Mouse (Mus musculus): ENCODE measurements around the gene Dennd1b. TPM values are rescaled to one million over a fixed set of nuclear protein-coding genes. Genes with fewer than 3 reads are reported as not detected.

The Dennd1b gene
- polyA plus RNA-seq, 1 experiment from 2014 or later: 5.1 TPM

- Histone ChIP-seq H3K4me3 (no peak overlapping the region), H3K9me3 (replicated peaks) (no peaks in the 10 kb centered on the region), H3K27ac (no peak overlapping the region), H3K36me3 (no peaks in the 10 kb centered on the region), H3K4me2 (no peak overlapping the region), H3K4me1 (no peaks in the 10 kb centered on the region), H3K9ac (no peak overlapping the region), H3K27me3 (replicated peaks) (no peaks in the 10 kb centered on the region)
- ATAC-seq: no peak
- 36% methylated on average over 5 of the region's 5 CpGs for WGBS (ENCODE audit: insufficient replicate concordance)
Observed at GRCm38 (mm10) chr1:139162814-139163213, 199.6 kb downstream of the Dennd1b start.

DNA sequence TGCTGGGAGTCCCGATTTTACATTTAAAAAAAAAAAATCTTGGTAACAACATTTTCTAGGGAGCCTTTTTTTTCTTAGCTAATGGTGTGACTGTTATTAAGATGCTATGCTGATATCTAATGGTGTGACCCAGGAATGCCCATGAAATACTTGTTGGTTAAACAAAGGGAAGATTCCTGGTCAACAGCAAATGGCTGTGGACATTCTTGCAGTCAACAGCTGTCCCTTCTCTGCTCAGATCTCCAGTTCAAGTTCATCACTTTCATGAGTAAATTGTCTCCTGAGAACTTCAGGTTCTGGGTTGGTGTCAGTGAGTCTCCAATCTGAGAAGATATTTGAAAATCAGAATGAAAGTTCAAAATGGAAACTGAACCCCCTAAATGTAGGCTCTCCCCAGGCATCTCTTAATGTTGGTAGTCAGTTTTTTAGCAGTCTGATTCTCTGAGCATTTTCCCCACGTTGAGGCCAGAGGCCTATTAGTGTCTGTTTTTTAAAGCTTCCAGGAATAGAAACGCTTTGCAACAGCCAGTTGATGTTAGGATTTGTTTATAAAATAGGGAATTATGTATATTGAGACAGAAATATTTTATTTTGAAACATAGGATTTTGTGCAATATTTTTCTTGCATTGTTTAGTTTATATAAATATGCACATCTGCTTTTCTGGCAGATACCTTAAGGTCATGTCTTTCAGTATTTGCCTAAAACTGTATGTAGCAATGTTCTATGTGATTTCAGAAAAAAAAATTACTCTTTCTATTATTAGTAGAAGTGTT lies 211.0 kb downstream of the Dennd1b start:
- Histone ChIP-seq H3K4me2 (no peak overlapping the region), H3K9me3 (replicated peaks) (no peaks in the 10 kb centered on the region), H3K4me3 (no peak overlapping the region), H3K27ac (no peak overlapping the region), H3K9ac (no peak overlapping the region), H3K4me1 (no peaks in the 10 kb centered on the region), H3K27me3 (replicated peaks) (no peaks in the 10 kb centered on the region), H3K36me3 (peaks cover 10% of the 10 kb centered on the region)
- no peak for ATAC-seq
- WGBS (ENCODE audit: insufficient replicate concordance): 63% methylated on average over 3 of the region's 3 CpGs

- Histone ChIP-seq H3K27ac (no peak overlapping the region), H3K4me2 (no peak overlapping the region), H3K9ac (no peak overlapping the region), H3K36me3 (no peaks in the 10 kb centered on the region), H3K27me3 (replicated peaks) (no peaks in the 10 kb centered on the region), H3K9me3 (replicated peaks) (no peaks in the 10 kb centered on the region), H3K4me3 (no peak overlapping the region), H3K4me1 (no peaks in the 10 kb centered on the region)
- no peak for ATAC-seq
- 63% methylated on average over 1 of the region's 1 CpGs for WGBS (ENCODE audit: insufficient replicate concordance)
Observed at GRCm38 (mm10) chr1:139179707-139180106, 216.5 kb downstream of the Dennd1b start.

DNA sequence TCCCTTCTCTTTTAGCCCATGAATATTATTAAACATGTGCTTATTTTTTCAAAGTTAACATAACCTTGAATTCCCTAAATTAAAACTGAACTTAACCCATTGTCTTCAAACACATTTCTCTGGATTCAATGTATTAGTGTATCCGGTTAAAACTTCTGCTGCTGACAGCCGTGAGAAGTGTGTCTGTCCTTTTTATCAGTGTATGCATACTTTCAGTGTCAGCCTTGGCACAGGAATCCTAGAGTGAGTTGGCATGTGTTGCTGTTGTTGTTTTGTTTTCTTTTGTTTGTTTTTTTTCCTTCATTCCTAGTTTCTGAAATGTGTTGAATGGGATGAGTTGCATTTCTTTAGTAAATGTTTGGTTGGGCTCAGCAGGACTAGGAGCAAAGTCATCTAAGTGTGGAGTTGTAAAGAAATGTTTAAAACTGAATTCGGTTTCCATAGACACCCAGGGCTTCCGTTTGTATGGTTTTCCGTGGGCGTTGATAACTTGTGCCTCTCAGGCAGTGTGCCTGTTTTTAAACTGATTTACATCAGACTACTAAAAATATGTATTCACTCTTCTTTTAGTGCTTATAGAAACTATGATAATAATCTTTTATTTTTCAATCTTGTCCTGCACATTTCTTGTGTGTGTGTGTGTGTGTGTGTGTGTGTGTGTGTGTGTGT lies 217.4 kb downstream of the Dennd1b start:
- 58% methylated on average over 6 of the region's 6 CpGs for WGBS (ENCODE audit: insufficient replicate concordance)
- ATAC-seq: no peak
- no peaks in the 10 kb centered on the region for H3K27me3 ChIP-seq (replicated peaks)
- no peaks in the 10 kb centered on the region for H3K9me3 ChIP-seq (replicated peaks)
- no peak overlapping the region for H3K4me3 ChIP-seq
- H3K9ac ChIP-seq: no peak overlapping the region
- H3K4me1 ChIP-seq: no peaks in the 10 kb centered on the region
- no peak overlapping the region for H3K4me2 ChIP-seq
- H3K27ac ChIP-seq: no peak overlapping the region
- no peaks in the 10 kb centered on the region for H3K36me3 ChIP-seq

GRCm38 (mm10) chr1:139192635-139193034 lies 229.4 kb downstream of the Dennd1b start:
- no peak overlapping the region for H3K4me2 ChIP-seq
- H3K9ac ChIP-seq: no peak overlapping the region
- H3K36me3 ChIP-seq: no peaks in the 10 kb centered on the region
- H3K4me3 ChIP-seq: no peak overlapping the region
- WGBS (ENCODE audit: insufficient replicate concordance): 53% methylated on average over 3 of the region's 3 CpGs
- H3K4me1 ChIP-seq: no peaks in the 10 kb centered on the region
- H3K27me3 ChIP-seq (replicated peaks): no peaks in the 10 kb centered on the region
- no peaks in the 10 kb centered on the region for H3K9me3 ChIP-seq (replicated peaks)
- H3K27ac ChIP-seq: no peak overlapping the region
- ATAC-seq: no peak

GRCm38 (mm10) chr1:139194011-139194410 lies 230.8 kb downstream of the Dennd1b start:
- 58% methylated on average over 2 of the region's 2 CpGs for WGBS (ENCODE audit: insufficient replicate concordance)
- no peaks in the 10 kb centered on the region for H3K36me3 ChIP-seq
- H3K9ac ChIP-seq: no peak overlapping the region
- H3K27me3 ChIP-seq (replicated peaks): no peaks in the 10 kb centered on the region
- H3K4me3 ChIP-seq: no peak overlapping the region
- H3K9me3 ChIP-seq (replicated peaks): no peaks in the 10 kb centered on the region
- ATAC-seq: no peak
- no peak overlapping the region for H3K4me2 ChIP-seq
- H3K4me1 ChIP-seq: no peaks in the 10 kb centered on the region
- H3K27ac ChIP-seq: no peak overlapping the region

- Histone ChIP-seq H3K36me3 (no peaks in the 10 kb centered on the region), H3K27ac (no peak overlapping the region), H3K9me3 (replicated peaks) (no peaks in the 10 kb centered on the region), H3K27me3 (replicated peaks) (no peaks in the 10 kb centered on the region), H3K4me1 (no peaks in the 10 kb centered on the region), H3K4me2 (no peak overlapping the region), H3K4me3 (no peak overlapping the region), H3K9ac (no peak overlapping the region)
- no peak for ATAC-seq
- 33% methylated on average over 5 of the region's 5 CpGs for WGBS (ENCODE audit: insufficient replicate concordance)
Observed at GRCm38 (mm10) chr1:139194428-139195028, 231.3 kb downstream of the Dennd1b start.

DNA sequence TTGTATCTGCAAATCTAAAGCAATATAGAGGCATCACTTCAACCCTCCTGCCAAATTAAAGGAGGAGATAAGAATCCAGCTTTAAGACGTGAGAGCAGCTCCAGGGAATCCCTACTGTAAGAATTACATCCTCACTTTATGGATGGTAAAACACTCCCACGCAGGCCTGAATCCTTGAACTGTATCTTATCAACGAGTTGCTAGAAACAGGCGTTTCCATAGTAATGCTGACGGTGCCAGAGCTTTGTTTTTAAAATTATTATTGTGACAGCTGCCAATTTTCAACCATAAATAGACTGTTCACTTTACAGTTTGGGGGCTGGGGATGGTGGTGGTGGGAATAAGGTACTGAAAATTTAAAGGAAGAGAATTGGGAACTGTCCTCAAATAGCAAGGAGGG lies 239.8 kb downstream of the Dennd1b start:
- H3K27me3 ChIP-seq (replicated peaks): no peaks in the 10 kb centered on the region
- no peaks in the 10 kb centered on the region for H3K9me3 ChIP-seq (replicated peaks)
- no peaks in the 10 kb centered on the region for H3K4me1 ChIP-seq
- ATAC-seq: no peak
- H3K4me3 ChIP-seq: no peak overlapping the region
- no peak overlapping the region for H3K9ac ChIP-seq
- H3K27ac ChIP-seq: no peak overlapping the region
- H3K4me2 ChIP-seq: no peak overlapping the region
- 53% methylated on average over 5 of the region's 5 CpGs for WGBS (ENCODE audit: insufficient replicate concordance)
- no peaks in the 10 kb centered on the region for H3K36me3 ChIP-seq

- no peak overlapping the region for H3K4me2 ChIP-seq
- no peaks in the 10 kb centered on the region for H3K27me3 ChIP-seq (replicated peaks)
- no peaks in the 10 kb centered on the region for H3K9me3 ChIP-seq (replicated peaks)
- no peaks in the 10 kb centered on the region for H3K36me3 ChIP-seq
- no peak for ATAC-seq
- no peak overlapping the region for H3K9ac ChIP-seq
- WGBS (ENCODE audit: insufficient replicate concordance): 64% methylated on average over 4 of the region's 4 CpGs
- no peaks in the 10 kb centered on the region for H3K4me1 ChIP-seq
- no peak overlapping the region for H3K27ac ChIP-seq
- H3K4me3 ChIP-seq: no peak overlapping the region
Observed at GRCm38 (mm10) chr1:139206259-139206658, 243.0 kb downstream of the Dennd1b start.

DNA sequence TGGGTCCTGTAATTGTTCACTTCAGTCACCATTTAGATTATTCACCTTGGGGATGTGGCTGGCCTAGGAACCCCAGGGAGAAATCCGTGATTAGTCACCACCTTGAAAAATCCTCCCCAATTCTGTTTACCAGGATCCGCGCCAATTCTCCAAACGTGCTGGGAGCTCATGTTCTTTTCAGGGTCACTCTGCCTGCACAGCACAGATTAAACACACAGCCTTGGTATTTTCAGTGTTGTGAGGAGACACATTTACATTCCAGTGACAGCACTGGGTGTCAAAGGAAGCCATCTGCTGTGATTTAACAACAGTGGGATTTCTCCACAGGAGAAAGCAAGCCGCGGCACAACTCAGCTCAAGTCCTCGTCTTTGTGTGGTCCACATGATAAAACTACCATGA lies 246.6 kb downstream of the Dennd1b start:
- no peak overlapping the region for H3K4me2 ChIP-seq
- no peaks in the 10 kb centered on the region for H3K36me3 ChIP-seq
- H3K27ac ChIP-seq: no peak overlapping the region
- no peak overlapping the region for H3K9ac ChIP-seq
- H3K9me3 ChIP-seq (replicated peaks): no peaks in the 10 kb centered on the region
- H3K4me3 ChIP-seq: no peak overlapping the region
- no peaks in the 10 kb centered on the region for H3K27me3 ChIP-seq (replicated peaks)
- WGBS (ENCODE audit: insufficient replicate concordance): 47% methylated on average over 7 of the region's 7 CpGs
- ATAC-seq: no peak
- H3K4me1 ChIP-seq: no peaks in the 10 kb centered on the region

DNA sequence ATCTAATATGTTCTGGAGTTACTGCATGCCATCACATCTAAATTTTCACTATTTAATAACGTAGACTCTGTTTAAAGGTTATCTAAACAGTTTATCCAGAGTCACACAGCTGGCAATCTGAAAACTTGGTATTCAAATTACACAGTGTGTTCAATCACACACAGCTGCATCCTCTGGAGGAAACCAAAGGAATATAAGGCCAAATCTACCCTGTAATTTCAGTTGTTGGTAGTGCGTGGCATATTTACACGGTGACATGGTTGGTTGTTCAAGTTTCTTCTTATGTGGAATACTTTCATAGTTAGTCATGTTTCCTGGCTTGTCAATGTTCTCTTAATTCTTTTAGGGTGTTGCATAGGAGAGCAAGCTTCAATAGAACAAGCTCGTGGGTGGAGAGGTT lies 247.3 kb downstream of the Dennd1b start:
- Histone ChIP-seq H3K36me3 (no peaks in the 10 kb centered on the region), H3K4me2 (no peak overlapping the region), H3K27me3 (replicated peaks) (no peaks in the 10 kb centered on the region), H3K27ac (no peak overlapping the region), H3K9ac (no peak overlapping the region), H3K9me3 (replicated peaks) (no peaks in the 10 kb centered on the region), H3K4me3 (no peak overlapping the region), H3K4me1 (no peaks in the 10 kb centered on the region)
- WGBS (ENCODE audit: insufficient replicate concordance): 69% methylated on average over 4 of the region's 4 CpGs
- ATAC-seq: no peak

- Histone ChIP-seq H3K9me3 (replicated peaks) (no peaks in the 10 kb centered on the region), H3K36me3 (no peaks in the 10 kb centered on the region), H3K27me3 (replicated peaks) (no peaks in the 10 kb centered on the region), H3K4me2 (no peak overlapping the region), H3K4me3 (no peak overlapping the region), H3K4me1 (no peaks in the 10 kb centered on the region), H3K27ac (no peak overlapping the region), H3K9ac (no peak overlapping the region)
- WGBS (ENCODE audit: insufficient replicate concordance): 68% methylated on average over 8 of the region's 8 CpGs
- ATAC-seq: no peak
Observed at GRCm38 (mm10) chr1:139215311-139215710, 252.1 kb downstream of the Dennd1b start.

All from liver, embryonic 12.5 days (tissue).